Mouse (Mus musculus) thymus, adult 2 months (tissue): ENCODE measurements around the gene Mfsd11.

Experiments
- CTCF ChIP-seq: fragments of 200-500 bp; IDR thresholded peaks from 2 replicates; pipeline ENCODE4 v1.5.1; 2012; ENCODE audit warnings: mild to moderate bottlenecking, control low read depth, low read length, moderate library complexity, borderline replicate concordance; ENCODE audit not compliant: control insufficient read depth, poor library complexity, insufficient read depth; ENCODE audit errors: extremely low read depth
- POLR2A ChIP-seq: fragments of 200-500 bp; IDR thresholded peaks from 2 replicates; pipeline ENCODE4 v1.6.1; 2012; ENCODE audit warnings: mild to moderate bottlenecking, low read length, control low read depth, moderate library complexity; ENCODE audit not compliant: control insufficient read depth, poor library complexity, insufficient read depth; ENCODE audit errors: extremely low read depth

GRCm38 (mm10) chr11:116853512-116853928 is 1.3 kb downstream of the Mfsd11 start:
- TF ChIP-seq CTCF = peak; percentile 14; the same call in 1 of the 2 replicates
- peak; percentile 44; the same call in 1 of the 2 replicates for TF ChIP-seq POLR2A
